Mouse (Mus musculus) midbrain, embryonic 16.5 days (tissue): ENCODE measurements around the gene Kcnab3. TPM values are rescaled to one million over a fixed set of nuclear protein-coding genes. Genes with fewer than 3 reads are reported as not detected.

Source experiments
- ATAC-seq: fragments of 200-750 bp; cut with Nextera tagmentation; 2 replicates; pipeline ENCODE4 v1.8.0; 2017; ENCODE audit warnings: moderate TSS enrichment
- H3K27ac ChIP-seq: fragments of 300-500 bp; sonication (generic); 2 replicates; pipeline ENCODE4 v1.5.1; 2014; ENCODE audit warnings: mild to moderate bottlenecking, low read length, mixed read lengths
- H3K27me3 ChIP-seq: fragments of 300-500 bp; sonication (generic); 2 replicates; pipeline ENCODE4 v1.6.1; 2014; ENCODE audit warnings: low read depth, low read length, mixed read lengths; ENCODE audit not compliant: control insufficient read depth, insufficient read depth
- H3K36me3 ChIP-seq: fragments of 300-500 bp; sonication (generic); 2 replicates; pipeline ENCODE4 v1.6.1; 2014; ENCODE audit warnings: mild to moderate bottlenecking, low read length, moderate library complexity, mixed read lengths; ENCODE audit not compliant: control insufficient read depth, insufficient read depth
- H3K4me1 ChIP-seq: fragments of 300-500 bp; sonication (generic); 2 replicates; pipeline ENCODE4 v1.6.1; 2014; ENCODE audit warnings: mild to moderate bottlenecking, low read length, mixed read lengths; ENCODE audit not compliant: control insufficient read depth, insufficient read depth
- H3K4me2 ChIP-seq: fragments of 300-500 bp; sonication (generic); 2 replicates; pipeline ENCODE4 v1.6.1; 2014; ENCODE audit warnings: mild to moderate bottlenecking, low read length, mixed read lengths
- H3K4me3 ChIP-seq: fragments of 300-500 bp; sonication (generic); 2 replicates; pipeline ENCODE4 v1.5.1; 2014; ENCODE audit warnings: low read depth, mild to moderate bottlenecking, low read length, moderate library complexity, mixed read lengths
- H3K9ac ChIP-seq: fragments of 300-500 bp; sonication (generic); 2 replicates; pipeline ENCODE4 v1.6.1; 2014; ENCODE audit warnings: low read depth, low read length, mixed read lengths
- H3K9me3 ChIP-seq: fragments of 300-500 bp; sonication (generic); replicated peaks from 2 replicates; pipeline ENCODE4 v1.6.1; 2014; ENCODE audit warnings: mild to moderate bottlenecking, low read length, mixed read lengths; ENCODE audit not compliant: control insufficient read depth, poor library complexity, severe bottlenecking
- WGBS: fragments of 180-500 bp; shearing (Covaris S2); extraction: QIAGEN DNeasy Blood & Tissue Kit; methylation state at CpG from one replicate; pipeline ENCODE4 v1.1.7; 2014; 5-methylcytosine and 5-hydroxymethylcytosine counted together
- polyA plus RNA-seq: library from polyadenylated mRNA; unstranded; fragments of >200 nt; fragmentation: Nextera tagmentation; extraction: Ambion mirVana; gene quantifications from 2 replicates; pipeline ENCODE4 v1.2.1, GENCODE M21; 2015

Gene Kcnab3
- polyA plus RNA-seq, 1 experiment from 2014 or later: 5.3 TPM

DNA sequence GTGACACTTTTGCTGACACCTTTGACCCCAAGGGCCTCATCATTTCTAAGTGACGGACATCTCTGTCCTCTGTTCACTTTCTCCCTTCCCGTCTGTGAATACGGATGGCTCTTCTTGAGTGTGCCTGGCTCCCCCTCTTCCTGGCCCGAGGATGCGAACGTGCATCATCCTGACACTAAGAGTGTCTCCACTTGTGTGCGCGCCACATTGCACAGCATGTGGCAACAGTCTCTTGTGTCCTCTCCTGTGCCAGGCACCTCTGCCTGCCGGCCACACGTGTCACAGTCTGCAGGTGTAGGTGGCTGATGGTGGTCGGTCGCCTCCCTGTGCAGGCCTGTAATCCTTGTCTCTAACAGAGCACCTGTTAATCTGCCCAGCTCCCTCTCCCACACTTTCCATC is 45.5 kb downstream of the Kcnab3 start:
- no peaks in the 10 kb centered on the region for H3K36me3 ChIP-seq
- H3K4me1 ChIP-seq: peaks cover 19% of the 10 kb centered on the region
- peak overlapping the region; percentile 36 for H3K9ac ChIP-seq
- H3K27ac ChIP-seq: peak overlapping the region; percentile 77
- H3K27me3 ChIP-seq: no peaks in the 10 kb centered on the region
- peak overlapping the region; percentile 39 for H3K4me2 ChIP-seq
- no peak for ATAC-seq
- WGBS: 27% methylated on average over 12 of the region's 12 CpGs
- no peak overlapping the region for H3K4me3 ChIP-seq
- no peaks in the 10 kb centered on the region for H3K9me3 ChIP-seq

DNA sequence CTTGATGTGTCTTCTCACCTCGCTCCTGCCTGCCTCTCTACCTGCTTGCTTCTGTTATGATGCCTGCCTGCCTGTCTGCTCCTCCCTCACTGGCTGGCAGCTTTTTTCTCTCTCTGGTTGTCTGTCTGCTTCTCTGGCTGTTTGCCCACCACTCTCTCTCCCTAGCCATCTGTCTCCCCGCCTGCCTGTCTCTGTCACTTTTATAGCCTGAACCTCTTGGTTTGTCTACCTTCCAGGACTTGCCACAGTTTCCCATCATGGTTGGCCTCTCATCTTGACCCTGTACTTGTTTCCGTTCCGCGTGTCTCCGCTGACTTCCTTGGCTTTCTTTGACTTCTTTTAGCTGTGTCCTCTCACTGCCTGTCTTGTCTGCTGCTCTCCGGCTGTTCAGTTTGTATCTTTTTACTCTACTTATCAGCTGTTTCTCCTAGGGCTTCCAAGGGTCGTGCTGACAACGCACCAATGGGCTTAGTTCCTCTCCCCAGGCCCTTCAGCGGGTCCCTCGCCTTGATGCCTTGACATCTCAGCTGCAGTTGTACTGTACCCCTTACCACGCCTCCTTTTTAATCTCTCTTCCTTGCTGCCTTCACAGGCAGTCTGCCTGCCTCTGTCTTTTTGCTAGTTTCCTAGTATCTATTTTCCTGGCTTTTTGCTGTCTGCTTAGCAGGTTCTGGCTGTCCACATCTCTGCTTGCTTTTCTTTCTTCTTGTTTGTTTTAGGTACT is 46.2 kb downstream of the Kcnab3 start:
- H3K27ac ChIP-seq: peak overlapping the region; percentile 77
- peaks cover 19% of the 10 kb centered on the region for H3K4me1 ChIP-seq
- no peak overlapping the region; the same call in 1 of the 2 replicates for H3K9ac ChIP-seq
- WGBS: 45% methylated on average over 12 of the region's 12 CpGs
- no peaks in the 10 kb centered on the region for H3K36me3 ChIP-seq
- no peak for ATAC-seq
- no peaks in the 10 kb centered on the region for H3K27me3 ChIP-seq
- no peak overlapping the region for H3K4me3 ChIP-seq
- no peaks in the 10 kb centered on the region for H3K9me3 ChIP-seq
- peak overlapping the region; percentile 39; the same call in 1 of the 2 replicates for H3K4me2 ChIP-seq

DNA sequence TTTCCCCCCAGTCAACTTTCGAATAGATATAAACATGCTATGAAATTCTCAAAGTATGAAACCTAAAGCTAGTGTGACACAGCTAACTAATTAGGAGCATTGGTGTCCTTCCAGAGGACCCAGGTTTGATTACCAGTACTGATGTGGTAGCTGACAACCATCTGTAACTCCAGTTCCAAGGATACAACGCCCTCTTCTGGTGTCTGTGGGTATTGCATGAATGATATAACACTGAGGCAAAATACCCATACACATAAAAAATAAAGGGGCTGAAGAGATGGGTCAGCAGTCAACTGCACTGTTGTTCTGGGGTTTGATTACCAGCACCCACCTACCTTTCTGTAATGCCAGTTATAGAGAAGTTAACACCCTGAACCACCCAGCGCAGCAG is 46.7 kb downstream of the Kcnab3 start:
- 62% methylated on average over 3 of the region's 3 CpGs for WGBS
- ATAC-seq: no peak
- Histone ChIP-seq H3K27ac (no peak overlapping the region), H3K4me3 (no peak overlapping the region), H3K4me1 (peaks cover 19% of the 10 kb centered on the region), H3K27me3 (no peaks in the 10 kb centered on the region), H3K4me2 (no peak overlapping the region), H3K36me3 (no peaks in the 10 kb centered on the region), H3K9me3 (no peaks in the 10 kb centered on the region), H3K9ac (no peak overlapping the region)

DNA sequence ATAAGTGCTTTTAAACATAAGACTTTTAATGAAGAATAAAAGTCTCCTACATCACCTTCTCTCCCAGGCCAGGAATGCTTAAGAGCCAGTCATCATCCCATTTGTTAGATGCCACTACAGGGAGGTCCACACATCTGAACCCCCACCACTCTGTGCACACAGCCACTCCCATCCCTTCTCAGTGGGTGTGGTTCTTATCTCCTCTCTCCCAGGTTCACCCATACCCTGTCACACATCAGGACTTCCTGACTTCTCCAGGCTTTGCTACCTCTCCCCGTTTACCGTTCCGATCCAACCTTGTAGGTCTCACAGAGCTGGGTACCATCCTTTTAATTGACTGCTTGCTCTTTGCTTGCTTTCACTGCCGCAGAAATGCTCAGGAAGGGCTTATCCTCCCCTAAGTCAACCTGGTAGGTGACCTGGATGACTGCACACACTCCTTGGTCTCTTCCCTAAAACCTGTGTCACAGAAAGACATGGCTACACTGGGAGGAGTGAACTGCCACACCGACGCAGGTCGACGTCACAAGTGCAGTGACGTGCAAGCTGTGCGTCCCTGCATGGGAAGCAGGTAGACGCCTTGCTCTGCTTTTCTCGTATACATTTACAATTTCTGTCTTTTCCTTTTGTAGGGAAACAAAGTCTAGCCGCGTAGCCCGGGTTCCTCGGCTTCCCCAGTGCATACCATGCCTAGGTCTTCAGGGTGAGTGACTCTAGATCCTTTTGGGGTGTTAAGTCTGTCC is 47.3 kb downstream of the Kcnab3 start:
- H3K9ac ChIP-seq: no peak overlapping the region
- no peak overlapping the region for H3K4me3 ChIP-seq
- peaks cover 19% of the 10 kb centered on the region for H3K4me1 ChIP-seq
- 93% methylated on average over 16 of the region's 16 CpGs for WGBS
- no peaks in the 10 kb centered on the region for H3K27me3 ChIP-seq
- H3K36me3 ChIP-seq: no peaks in the 10 kb centered on the region
- no peak overlapping the region for H3K27ac ChIP-seq
- no peak overlapping the region for H3K4me2 ChIP-seq
- no peak for ATAC-seq
- no peaks in the 10 kb centered on the region for H3K9me3 ChIP-seq

DNA sequence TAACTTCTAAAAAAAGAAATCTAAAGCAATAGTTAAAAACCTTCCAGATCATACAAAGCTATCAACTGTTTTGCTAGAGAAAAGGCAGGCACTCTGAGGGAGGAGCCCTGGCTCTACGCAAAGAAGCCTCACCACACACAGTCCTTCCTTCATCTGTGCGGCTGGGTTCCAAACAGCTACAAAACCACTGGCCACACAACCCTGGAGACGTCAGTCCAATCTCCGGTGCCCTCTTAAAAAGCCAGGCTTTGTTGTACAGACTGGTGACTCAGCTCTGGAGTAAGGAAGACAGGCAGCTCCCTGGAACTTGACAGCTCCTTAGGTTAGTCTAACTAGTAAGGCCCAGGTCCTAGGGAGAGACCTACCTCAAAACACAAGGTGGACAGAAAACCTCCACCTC is 49.6 kb downstream of the Kcnab3 start:
- ATAC-seq: no peak
- 87% methylated on average over 4 of the region's 4 CpGs for WGBS
- Histone ChIP-seq H3K4me2 (no peak overlapping the region), H3K4me3 (no peak overlapping the region), H3K27ac (no peak overlapping the region), H3K4me1 (peaks cover 17% of the 10 kb centered on the region), H3K9ac (no peak overlapping the region), H3K27me3 (no peaks in the 10 kb centered on the region), H3K9me3 (no peaks in the 10 kb centered on the region), H3K36me3 (no peaks in the 10 kb centered on the region)

DNA sequence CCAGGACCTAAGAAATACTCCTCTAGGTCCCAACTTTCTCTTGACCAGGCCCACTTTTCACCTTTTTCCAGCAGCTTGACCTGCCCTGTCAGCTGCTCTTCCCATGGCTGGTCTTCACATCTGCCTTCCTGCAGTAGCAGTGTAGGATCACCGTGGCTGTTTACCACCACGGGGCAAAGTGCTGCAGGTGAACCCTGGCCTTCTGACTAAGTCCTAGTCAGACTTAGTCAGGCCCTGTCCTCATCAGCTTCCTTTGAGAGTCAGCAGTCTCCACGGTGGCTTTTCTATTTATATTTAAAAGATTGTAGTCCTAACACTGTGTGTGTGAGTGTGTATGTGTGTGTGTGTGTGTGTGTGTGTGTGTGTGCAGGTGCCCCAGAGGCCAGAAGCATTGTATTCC is 51.7 kb downstream of the Kcnab3 start:
- Histone ChIP-seq H3K27ac (no peak overlapping the region), H3K4me3 (no peak overlapping the region), H3K4me1 (no peaks in the 10 kb centered on the region), H3K9me3 (no peaks in the 10 kb centered on the region), H3K9ac (no peak overlapping the region), H3K27me3 (no peaks in the 10 kb centered on the region), H3K36me3 (no peaks in the 10 kb centered on the region), H3K4me2 (no peak overlapping the region)
- WGBS: 85% methylated on average over 3 of the region's 3 CpGs
- no peak for ATAC-seq

DNA sequence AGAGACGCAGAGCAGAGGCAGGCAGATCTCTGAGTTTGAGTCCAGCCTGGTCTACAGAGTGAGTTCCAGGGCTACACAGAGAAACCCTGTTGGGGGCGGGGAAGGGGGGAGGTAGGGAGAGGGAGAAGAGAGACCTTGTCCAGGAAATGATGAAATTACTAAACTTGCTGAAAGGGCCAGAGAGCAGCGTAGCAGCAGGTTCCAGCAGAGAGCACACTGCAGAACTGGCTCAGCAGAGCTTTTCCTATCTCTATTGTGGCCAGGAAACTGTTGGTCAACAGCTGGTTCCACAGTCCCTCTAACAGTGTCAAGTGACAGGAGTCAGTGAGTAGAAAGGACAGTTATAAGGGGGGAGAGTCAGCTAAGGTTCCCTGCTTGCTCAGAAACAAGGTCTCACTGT is 53.5 kb downstream of the Kcnab3 start:
- H3K27me3 ChIP-seq: no peaks in the 10 kb centered on the region
- WGBS: 88% methylated on average over 3 of the region's 3 CpGs
- ATAC-seq: no peak

DNA sequence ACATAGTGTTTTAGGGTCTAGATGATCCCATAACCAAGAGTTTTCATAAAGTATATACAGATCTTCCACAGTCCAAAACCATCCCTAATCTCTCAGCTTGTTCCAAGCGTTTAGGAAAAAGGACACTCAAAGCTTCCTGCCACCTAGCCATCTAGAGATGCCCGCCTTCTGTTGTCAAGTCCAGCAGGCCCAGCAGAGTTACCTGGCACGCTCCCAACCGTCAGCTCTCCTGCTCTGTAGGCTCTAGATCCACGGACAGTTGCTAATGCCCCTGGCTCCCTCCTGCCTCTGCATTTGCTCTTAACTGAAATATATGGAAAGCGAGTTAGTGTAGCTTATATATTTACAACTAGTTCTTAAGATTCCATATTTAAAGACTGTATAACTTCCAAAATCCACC is 55.3 kb downstream of the Kcnab3 start:
- Histone ChIP-seq H3K4me2 (no peak overlapping the region), H3K27me3 (no peaks in the 10 kb centered on the region), H3K9ac (no peak overlapping the region), H3K36me3 (no peaks in the 10 kb centered on the region), H3K27ac (no peak overlapping the region), H3K9me3 (no peaks in the 10 kb centered on the region), H3K4me1 (no peaks in the 10 kb centered on the region), H3K4me3 (no peak overlapping the region)
- WGBS: 80% methylated on average over 6 of the region's 6 CpGs
- ATAC-seq: no peak

More for the DNA sequence above, 53.5 kb downstream of the Kcnab3 start:
- no peak overlapping the region for H3K4me3 ChIP-seq
- no peak overlapping the region for H3K27ac ChIP-seq
- no peaks in the 10 kb centered on the region for H3K9me3 ChIP-seq
- H3K4me2 ChIP-seq: no peak overlapping the region
- H3K36me3 ChIP-seq: no peaks in the 10 kb centered on the region
- no peaks in the 10 kb centered on the region for H3K4me1 ChIP-seq
- H3K9ac ChIP-seq: no peak overlapping the region
